Mouse (Mus musculus) lung, embryonic 16.5 days (tissue): Measurements from ENCODE around the gene Ppfibp1. TPM values are rescaled to one million over a fixed set of nuclear protein-coding genes. Genes with fewer than 3 reads are reported as not detected.
"Not testable (repeated sequence)": the region's sequence is repeated elsewhere in the genome, so short reads cannot be mapped to it uniquely, and the experiment has no call there.

Source experiments
- ATAC-seq: fragments of 200-750 bp; cut with Nextera tagmentation; 2 replicates; pipeline ENCODE4 v1.8.0; 2017; ENCODE audit warnings: low read depth, mild to moderate bottlenecking, moderate library complexity
- H3K27ac ChIP-seq: fragments of 300-500 bp; sonication (generic); 2 replicates; pipeline ENCODE4 v1.5.1; 2014; ENCODE audit warnings: mild to moderate bottlenecking, control low read depth, low read length
- H3K27me3 ChIP-seq: fragments of 300-500 bp; sonication (generic); 2 replicates; pipeline ENCODE4 v1.6.1; 2014; ENCODE audit warnings: low read depth, low read length, mixed read lengths; ENCODE audit not compliant: control insufficient read depth, insufficient read depth
- H3K36me3 ChIP-seq: fragments of 300-500 bp; sonication (generic); 2 replicates; pipeline ENCODE4 v1.6.1; 2014; ENCODE audit warnings: low read length; ENCODE audit not compliant: control insufficient read depth, insufficient read depth
- H3K4me1 ChIP-seq: fragments of 300-500 bp; sonication (generic); replicated peaks from 2 replicates; pipeline ENCODE4 v1.6.1; 2014; ENCODE audit warnings: low read length, mixed read lengths; ENCODE audit not compliant: control insufficient read depth, insufficient read depth
- H3K4me2 ChIP-seq: fragments of 300-500 bp; sonication (generic); 2 replicates; pipeline ENCODE4 v1.6.1; 2014; ENCODE audit warnings: low read depth, low read length, control low read depth
- H3K4me3 ChIP-seq: fragments of 300-500 bp; sonication (generic); 2 replicates; pipeline ENCODE4 v1.5.1; 2014; ENCODE audit warnings: mild to moderate bottlenecking, low read length, control low read depth
- H3K9ac ChIP-seq: fragments of 300-500 bp; sonication (generic); 2 replicates; pipeline ENCODE4 v1.6.1; 2014; ENCODE audit warnings: low read length, control low read depth
- H3K9me3 ChIP-seq: fragments of 300-500 bp; sonication (generic); 2 replicates; pipeline ENCODE4 v1.6.1; 2016; ENCODE audit warnings: low read length; ENCODE audit not compliant: control insufficient read depth
- WGBS: fragments of 180-500 bp; shearing (Covaris S2); extraction: QIAGEN DNeasy Blood & Tissue Kit; methylation state at CpG from one replicate; pipeline ENCODE4 v1.1.7; 2014; 5-methylcytosine and 5-hydroxymethylcytosine counted together
- polyA plus RNA-seq: library from polyadenylated mRNA; unstranded; fragments of >200 nt; fragmentation: Nextera tagmentation; extraction: Ambion mirVana; gene quantifications from 2 replicates; pipeline ENCODE4 v1.2.1, GENCODE M21; 2015

Ppfibp1 gene
- polyA plus RNA-seq, 1 experiment from 2014 or later, result 50.5 TPM

DNA sequence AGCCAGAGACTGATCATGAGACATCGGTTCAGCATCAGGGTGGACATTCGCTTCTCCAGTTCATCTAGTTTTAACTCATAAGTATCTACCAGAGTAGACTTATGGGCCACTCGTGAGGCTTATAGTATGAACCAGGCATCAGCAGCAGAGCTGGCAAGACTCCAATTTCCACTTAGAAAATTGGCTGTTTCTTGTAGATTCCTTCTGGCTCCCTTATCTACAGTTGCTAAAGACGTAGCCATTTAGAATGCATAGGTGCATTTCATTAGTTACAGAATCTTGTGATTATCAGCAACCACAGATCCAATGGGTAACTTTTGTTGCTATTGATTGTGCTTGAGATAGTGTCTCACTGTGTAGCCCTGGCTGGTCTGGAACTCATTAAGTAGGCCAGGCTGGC, 35.5 kb upstream of the Ppfibp1 start:
- Histone ChIP-seq H3K9me3 (no peaks in the 10 kb centered on the region), H3K27ac (peak overlapping the region; percentile 31), H3K27me3 (no peaks in the 10 kb centered on the region), H3K4me1 (peaks cover 8% of the 10 kb centered on the region; the same call in 1 of the 2 replicates), H3K9ac (no peak overlapping the region), H3K4me3 (no peak overlapping the region), H3K36me3 (no peaks in the 10 kb centered on the region), H3K4me2 (peak overlapping the region; percentile 9; the same call in 1 of the 2 replicates)
- ATAC-seq, result peak; percentile 78
- WGBS, result 39% methylated on average over 4 of the region's 4 CpGs

DNA sequence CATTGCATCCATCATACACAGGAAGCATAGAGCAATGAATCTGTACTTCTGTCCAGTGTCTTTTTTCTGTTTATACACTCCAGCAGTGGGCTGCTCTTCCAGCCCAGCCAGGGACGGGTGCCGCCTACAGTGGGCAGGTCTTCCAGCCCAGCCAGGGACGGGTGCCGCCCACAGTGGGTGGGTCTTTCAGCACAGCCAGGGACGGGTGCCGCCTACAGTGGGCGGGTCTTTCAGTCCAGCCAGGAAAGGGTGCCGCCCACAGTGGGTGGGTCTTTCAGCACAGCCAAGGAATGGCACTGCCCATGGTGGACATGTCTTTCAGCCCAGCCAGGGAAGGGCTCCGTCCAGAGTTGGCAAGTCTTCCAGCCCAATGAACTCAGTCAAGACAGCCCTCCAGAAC, 33.1 kb upstream of the Ppfibp1 start:
- no peak overlapping the region for H3K4me2 ChIP-seq
- H3K9ac ChIP-seq, result no peak overlapping the region
- no peaks in the 10 kb centered on the region for H3K27me3 ChIP-seq
- no peak overlapping the region for H3K4me3 ChIP-seq
- no peak overlapping the region for H3K27ac ChIP-seq
- no peak for ATAC-seq
- no peaks in the 10 kb centered on the region for H3K9me3 ChIP-seq
- H3K4me1 ChIP-seq, result peaks cover 8% of the 10 kb centered on the region; the same call in 1 of the 2 replicates
- 94% methylated on average over 9 of the region's 9 CpGs for WGBS
- H3K36me3 ChIP-seq, result no peaks in the 10 kb centered on the region

DNA sequence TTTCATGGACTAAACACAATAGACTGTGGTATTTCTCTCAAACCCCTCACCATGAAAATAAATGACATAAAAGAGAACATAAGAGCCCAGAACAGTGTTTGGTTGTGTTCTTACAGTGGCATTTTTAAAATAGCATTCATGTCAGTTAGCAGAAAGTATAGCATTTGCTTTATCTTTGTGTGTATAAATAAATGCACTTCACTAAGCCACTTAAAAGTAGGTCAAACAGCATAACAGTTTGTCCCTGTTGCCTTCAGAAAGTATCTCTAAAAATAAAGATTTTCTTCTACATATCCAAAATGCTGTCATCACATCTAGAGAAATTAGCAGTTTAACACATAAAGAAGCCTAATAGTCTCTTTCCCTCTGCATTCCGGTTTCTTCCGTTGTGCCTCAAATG, 30.9 kb upstream of the Ppfibp1 start:
- no peak overlapping the region for H3K4me2 ChIP-seq
- H3K9me3 ChIP-seq, result no peaks in the 10 kb centered on the region
- H3K36me3 ChIP-seq, result no peaks in the 10 kb centered on the region
- no peak overlapping the region for H3K27ac ChIP-seq
- H3K9ac ChIP-seq, result no peak overlapping the region
- WGBS, result 55% methylated on average over 2 of the region's 2 CpGs
- no peaks in the 10 kb centered on the region for H3K27me3 ChIP-seq
- no peak for ATAC-seq
- H3K4me1 ChIP-seq, result peaks cover 7% of the 10 kb centered on the region; the same call in 1 of the 2 replicates
- H3K4me3 ChIP-seq, result no peak overlapping the region

DNA sequence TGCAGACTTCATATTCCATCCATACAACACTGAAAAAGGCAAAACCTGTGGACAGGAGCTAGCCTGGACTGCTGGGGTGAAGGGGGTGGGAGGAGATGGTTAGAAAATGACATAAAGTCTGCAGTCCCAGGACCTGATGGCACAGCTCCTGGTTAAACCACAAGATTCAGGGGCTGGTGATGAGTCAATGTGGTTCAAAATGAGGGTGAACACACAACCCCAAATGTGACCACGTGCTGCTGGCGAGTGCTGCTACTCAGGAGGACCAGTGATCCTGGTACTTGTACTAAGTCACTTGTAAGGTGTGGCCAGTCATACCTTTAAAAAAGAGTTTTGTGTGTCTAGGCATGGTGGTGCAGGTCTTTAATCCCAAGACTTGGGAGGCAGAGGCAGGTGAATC, 25.1 kb upstream of the Ppfibp1 start:
- Histone ChIP-seq H3K27me3 (no peaks in the 10 kb centered on the region), H3K9me3 (no peaks in the 10 kb centered on the region), H3K36me3 (no peaks in the 10 kb centered on the region), H3K4me1 (no peaks in the 10 kb centered on the region), H3K27ac (no peak overlapping the region), H3K9ac (no peak overlapping the region), H3K4me2 (no peak overlapping the region), H3K4me3 (no peak overlapping the region)
- WGBS, result 93% methylated on average over 2 of the region's 2 CpGs
- ATAC-seq, result no peak

DNA sequence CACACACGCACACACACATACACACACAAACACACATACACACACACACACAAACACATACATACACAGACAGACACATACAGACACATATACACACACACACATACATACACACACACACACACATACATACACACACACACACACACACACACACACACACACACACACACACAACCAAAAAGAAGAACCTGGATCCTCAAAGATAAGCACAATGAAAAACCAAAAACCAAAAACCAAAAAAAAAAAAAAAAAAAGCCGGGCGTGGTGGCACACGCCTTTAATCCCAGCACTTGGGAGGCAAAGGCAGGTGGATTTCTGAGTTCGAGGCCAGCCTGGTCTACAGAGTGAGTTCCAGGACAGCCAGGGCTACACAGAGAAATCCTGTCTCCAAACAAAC, 23.9 kb upstream of the Ppfibp1 start:
- H3K4me3 ChIP-seq, H3K36me3 ChIP-seq, H3K27ac ChIP-seq, ATAC-seq, H3K4me1 ChIP-seq, H3K4me2 ChIP-seq, H3K9me3 ChIP-seq, H3K27me3 ChIP-seq, H3K9ac ChIP-seq: not testable (repeated sequence)
- WGBS, result 95% methylated on average over 2 of the region's 5 CpGs

DNA sequence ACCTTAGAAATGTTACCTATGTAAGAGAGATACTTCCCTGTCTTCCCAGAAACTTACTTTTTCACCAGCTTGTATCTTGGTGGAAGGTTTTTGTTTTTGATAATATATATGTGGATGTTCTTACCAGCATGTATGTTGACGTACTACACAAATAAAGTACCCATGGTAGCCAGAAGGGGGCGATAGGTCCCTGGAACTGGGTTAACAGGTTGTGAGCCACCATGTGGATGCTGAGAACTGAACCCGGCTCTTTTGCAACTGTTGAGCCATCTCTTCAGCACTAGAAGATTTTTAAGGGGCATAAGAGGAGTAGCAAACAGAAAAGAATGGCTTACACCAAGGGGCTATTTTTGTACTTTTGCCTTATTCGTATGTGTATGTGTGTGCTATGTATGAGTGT, 22.6 kb upstream of the Ppfibp1 start:
- H3K27me3 ChIP-seq, result no peaks in the 10 kb centered on the region
- no peaks in the 10 kb centered on the region for H3K36me3 ChIP-seq
- no peak for ATAC-seq
- WGBS, result 85% methylated on average over 4 of the region's 4 CpGs
- H3K9ac ChIP-seq, result no peak overlapping the region
- H3K4me3 ChIP-seq, result no peak overlapping the region
- H3K27ac ChIP-seq, result no peak overlapping the region
- H3K4me1 ChIP-seq, result no peaks in the 10 kb centered on the region
- H3K9me3 ChIP-seq, result no peaks in the 10 kb centered on the region
- H3K4me2 ChIP-seq, result no peak overlapping the region

DNA sequence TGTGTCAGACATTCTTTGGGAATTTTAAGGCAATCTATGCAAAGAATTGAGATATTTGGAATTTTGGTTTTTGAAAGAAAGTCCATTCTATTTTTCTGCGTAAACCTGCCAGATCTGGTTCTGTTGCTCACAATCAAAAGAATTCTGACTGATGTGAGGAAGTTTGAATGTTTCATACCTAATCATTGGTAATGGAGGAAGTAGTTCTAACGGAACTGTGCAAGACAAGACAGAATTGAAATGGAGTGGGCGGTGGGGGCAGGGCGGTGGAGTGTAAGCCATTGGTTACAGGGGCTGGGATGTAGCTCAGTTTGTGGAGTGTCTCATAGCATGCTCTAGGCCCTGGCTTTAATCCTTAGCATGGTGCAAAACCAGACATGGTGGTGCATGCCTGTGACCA, 16.3 kb upstream of the Ppfibp1 start:
- Histone ChIP-seq H3K27me3 (no peaks in the 10 kb centered on the region), H3K4me1 (no peaks in the 10 kb centered on the region), H3K9me3 (peaks cover 3% of the 10 kb centered on the region), H3K36me3 (no peaks in the 10 kb centered on the region), H3K9ac (no peak overlapping the region), H3K27ac (no peak overlapping the region), H3K4me3 (no peak overlapping the region), H3K4me2 (no peak overlapping the region)
- 87% methylated on average over 4 of the region's 4 CpGs for whole genome bisulfite sequencing
- ATAC-seq, result no peak

DNA sequence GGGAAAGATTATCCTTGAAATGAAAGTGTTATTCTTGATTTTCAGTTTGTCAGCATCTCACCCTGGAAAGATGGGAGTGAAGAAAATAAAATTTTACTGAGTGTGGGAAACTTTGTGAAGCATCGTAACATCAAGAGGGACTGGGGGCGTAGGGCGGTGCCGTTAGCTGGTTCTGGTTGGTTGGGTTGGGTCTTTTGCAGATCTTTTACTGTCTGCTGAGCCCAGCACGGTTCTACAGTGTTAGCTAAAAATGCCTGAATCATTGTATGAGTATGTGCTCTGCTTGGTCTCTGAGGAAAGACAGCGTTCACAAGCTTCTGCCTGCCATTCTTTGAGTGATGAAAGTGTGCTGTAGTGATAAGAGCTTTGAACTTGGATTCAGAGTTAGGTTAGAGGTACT, 13.9 kb upstream of the Ppfibp1 start:
- H3K4me2 ChIP-seq, result no peak overlapping the region

DNA sequence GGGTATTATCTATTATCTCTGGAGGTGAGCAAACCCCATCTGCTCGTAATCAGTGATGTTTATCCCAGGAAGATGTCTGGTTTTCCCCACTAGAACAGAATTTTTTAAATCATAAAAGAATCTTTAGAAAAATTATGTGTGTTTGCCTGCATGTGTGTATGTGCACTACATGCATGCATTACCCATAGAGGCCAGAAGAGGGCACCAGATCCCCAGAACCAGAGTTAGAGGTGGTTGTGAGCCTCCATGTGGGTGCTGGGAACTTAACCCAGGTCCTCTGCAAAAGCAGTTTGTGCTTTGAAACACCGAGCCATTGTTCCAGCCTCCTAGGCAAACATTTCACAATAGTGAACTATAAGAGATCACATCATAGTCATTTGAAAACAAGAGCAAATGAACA, 11.5 kb upstream of the Ppfibp1 start:
- ATAC-seq, result no peak
- Histone ChIP-seq H3K36me3 (no peaks in the 10 kb centered on the region), H3K9me3 (peaks cover 6% of the 10 kb centered on the region), H3K4me2 (no peak overlapping the region), H3K27ac (no peak overlapping the region), H3K4me3 (no peak overlapping the region), H3K27me3 (no peaks in the 10 kb centered on the region), H3K4me1 (no peaks in the 10 kb centered on the region), H3K9ac (no peak overlapping the region)
- 90% methylated on average over 2 of the region's 2 CpGs for WGBS

More for the DNA sequence above, 13.9 kb upstream of the Ppfibp1 start:
- H3K9ac ChIP-seq, result no peak overlapping the region
- no peaks in the 10 kb centered on the region for H3K27me3 ChIP-seq
- H3K4me1 ChIP-seq, result no peaks in the 10 kb centered on the region
- no peak for ATAC-seq
- no peak overlapping the region for H3K4me3 ChIP-seq
- WGBS, result 76% methylated on average over 6 of the region's 6 CpGs
- H3K27ac ChIP-seq, result no peak overlapping the region
- no peaks in the 10 kb centered on the region for H3K36me3 ChIP-seq
- peaks cover 6% of the 10 kb centered on the region for H3K9me3 ChIP-seq

DNA sequence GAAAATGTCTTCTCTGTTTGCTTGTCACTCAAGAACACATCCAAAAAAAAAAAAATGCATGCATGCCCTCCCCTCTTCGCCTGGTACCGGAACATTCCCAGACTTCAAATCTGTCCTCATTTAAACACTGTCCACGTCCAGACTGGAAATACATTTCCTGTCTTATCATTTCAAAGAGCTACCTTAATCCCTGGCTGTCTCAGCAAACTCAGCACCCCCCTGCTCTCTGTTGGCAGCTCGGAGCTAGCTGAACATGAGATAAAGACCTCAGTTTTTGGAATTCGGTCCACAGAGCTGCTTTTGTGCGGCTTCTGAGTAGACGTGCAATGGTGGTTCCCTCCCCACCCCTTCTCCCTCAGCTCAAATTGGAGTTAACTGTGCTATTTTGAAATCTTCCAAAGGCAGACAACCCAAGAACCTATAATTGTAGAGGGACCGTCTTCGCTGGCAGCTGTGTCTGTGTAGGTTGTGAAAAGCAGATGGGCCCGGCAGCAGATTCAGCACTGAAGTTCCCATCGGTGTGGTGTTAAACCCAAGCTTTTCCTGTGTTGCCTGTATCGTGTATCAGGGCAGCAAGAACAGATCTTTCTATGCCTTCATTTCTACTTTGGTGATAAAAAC, 10.8 kb upstream of the Ppfibp1 start:
- Histone ChIP-seq H3K36me3 (no peaks in the 10 kb centered on the region), H3K4me3 (no peak overlapping the region), H3K9ac (no peak overlapping the region), H3K4me1 (peaks cover 3% of the 10 kb centered on the region; the same call in 1 of the 2 replicates), H3K4me2 (no peak overlapping the region), H3K27ac (no peak overlapping the region), H3K27me3 (no peaks in the 10 kb centered on the region), H3K9me3 (peaks cover 6% of the 10 kb centered on the region)
- no peak for ATAC-seq
- 81% methylated on average over 12 of the region's 12 CpGs for WGBS
